Mouse (Mus musculus) liver, embryonic 15.5 days (tissue): Measurements from ENCODE around the gene Phkb. TPM values are rescaled to one million over a fixed set of nuclear protein-coding genes. Genes with fewer than 3 reads are reported as not detected.

Source experiments
- ATAC-seq: fragments of 200-750 bp; cut with Nextera tagmentation; 2 replicates; pipeline ENCODE4 v1.8.0; 2017; ENCODE audit warnings: moderate number of reproducible peaks, mild to moderate bottlenecking, moderate library complexity; ENCODE audit not compliant: insufficient read depth
- H3K27ac ChIP-seq: fragments of 300-500 bp; sonication (generic); replicated peaks from 2 replicates; pipeline ENCODE4 v1.5.1; 2015; ENCODE audit warnings: mild to moderate bottlenecking, inconsistent platforms
- H3K27me3 ChIP-seq: fragments of 300-500 bp; sonication (generic); 2 replicates; pipeline ENCODE4 v1.6.1; 2015; ENCODE audit warnings: mild to moderate bottlenecking, inconsistent platforms
- H3K36me3 ChIP-seq: fragments of 300-500 bp; sonication (generic); replicated peaks from 2 replicates; pipeline ENCODE4 v1.6.1; 2015; ENCODE audit warnings: moderate library complexity, mild to moderate bottlenecking, inconsistent platforms
- H3K4me1 ChIP-seq: fragments of 300-500 bp; sonication (generic); replicated peaks from 2 replicates; pipeline ENCODE4 v1.6.1; 2015; ENCODE audit warnings: inconsistent platforms
- H3K4me2 ChIP-seq: fragments of 300-500 bp; sonication (generic); 2 replicates; pipeline ENCODE4 v1.6.1; 2015; ENCODE audit warnings: moderate library complexity, mild to moderate bottlenecking, inconsistent platforms
- H3K4me3 ChIP-seq: fragments of 300-500 bp; sonication (generic); replicated peaks from 2 replicates; pipeline ENCODE4 v1.5.1; 2015; ENCODE audit warnings: mild to moderate bottlenecking, inconsistent platforms
- H3K9ac ChIP-seq: fragments of 300-500 bp; sonication (generic); 2 replicates; pipeline ENCODE4 v1.6.1; 2015; ENCODE audit warnings: moderate library complexity, mild to moderate bottlenecking, inconsistent platforms
- H3K9me3 ChIP-seq: fragments of 300-500 bp; sonication (generic); replicated peaks from 2 replicates; pipeline ENCODE4 v1.6.1; 2016; ENCODE audit warnings: inconsistent platforms
- WGBS: fragments of 180-500 bp; shearing (Covaris S2); methylation state at CpG from one replicate; pipeline ENCODE4 v1.1.7; 2015; ENCODE audit warnings: mixed read lengths; ENCODE audit not compliant: insufficient replicate concordance; 5-methylcytosine and 5-hydroxymethylcytosine counted together
- polyA plus RNA-seq: library from polyadenylated mRNA; unstranded; fragments of >200 nt; fragmentation: Nextera tagmentation; extraction: Ambion mirVana; gene quantifications from 2 replicates; pipeline ENCODE4 v1.2.1, GENCODE M21; 2015

Gene Phkb
- polyA plus RNA-seq, 1 experiment from 2014 or later: 11.7 TPM

DNA sequence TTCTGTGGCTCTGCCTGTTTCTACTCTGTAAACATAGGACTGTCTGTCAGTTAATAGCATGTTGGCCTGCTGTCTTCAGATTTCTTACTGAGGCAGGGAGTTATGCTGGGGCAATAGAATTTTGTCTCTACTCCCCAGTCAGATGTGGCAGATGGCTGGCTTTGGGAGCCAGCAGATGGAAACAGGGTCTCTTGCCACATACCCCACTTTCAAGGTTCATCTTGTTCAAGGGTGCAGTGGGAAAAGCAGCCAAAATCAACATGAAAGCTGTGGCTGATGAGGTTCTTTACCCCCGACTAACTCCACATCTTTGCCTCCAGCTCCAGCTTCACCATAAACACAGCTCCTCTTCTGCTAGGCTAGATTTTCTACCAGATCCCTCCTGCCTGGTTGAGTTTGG lies 246.7 kb downstream of the Phkb start:
- H3K4me1 ChIP-seq: no peaks in the 10 kb centered on the region
- no peak for ATAC-seq
- H3K9ac ChIP-seq: no peak overlapping the region
- no peaks in the 10 kb centered on the region for H3K36me3 ChIP-seq
- H3K27ac ChIP-seq: no peak overlapping the region
- no peak overlapping the region for H3K4me3 ChIP-seq
- H3K9me3 ChIP-seq: no peaks in the 10 kb centered on the region
- H3K27me3 ChIP-seq: no peaks in the 10 kb centered on the region
- H3K4me2 ChIP-seq: no peak overlapping the region
- 52% methylated on average over 1 of the region's 1 CpGs for WGBS

DNA sequence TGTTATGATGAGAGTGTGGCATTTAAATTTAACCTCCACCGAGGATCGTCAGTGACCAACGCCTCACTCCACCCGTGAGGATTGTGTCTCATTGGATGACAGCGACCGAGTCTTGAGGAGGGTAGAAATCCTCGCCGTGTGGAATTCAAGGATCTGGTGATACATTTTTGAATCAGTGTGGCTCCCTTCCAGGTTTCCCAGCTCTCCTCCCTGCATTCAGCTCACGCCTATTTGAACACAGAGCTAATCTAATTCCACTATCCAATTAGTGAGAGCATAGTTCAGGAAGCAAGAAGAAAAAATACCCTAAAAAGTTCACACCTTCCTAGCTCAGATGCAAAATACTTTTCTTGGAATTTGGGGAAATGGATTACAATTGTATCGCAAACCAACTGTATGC lies 249.9 kb downstream of the Phkb start:
- no peaks in the 10 kb centered on the region for H3K27me3 ChIP-seq
- H3K36me3 ChIP-seq: no peaks in the 10 kb centered on the region
- WGBS: 77% methylated on average over 10 of the region's 10 CpGs
- no peak for ATAC-seq
- H3K27ac ChIP-seq: no peak overlapping the region
- H3K4me1 ChIP-seq: no peaks in the 10 kb centered on the region
- H3K9me3 ChIP-seq: no peaks in the 10 kb centered on the region
- H3K9ac ChIP-seq: no peak overlapping the region
- no peak overlapping the region for H3K4me3 ChIP-seq
- no peak overlapping the region for H3K4me2 ChIP-seq

Other genes starting within 250 kb of the Phkb start
- 0.79 and 0.82 TPM in 2 replicates for gene Neto2, start 140.0 kb upstream of the Phkb start, polyA plus RNA-seq
- 22.6 and 23.1 TPM in 2 replicates for gene Itfg1, start within 50 bp of the Phkb start, polyA plus RNA-seq